Mouse (Mus musculus) limb, embryonic 13.5 days (tissue): Measurements from ENCODE around the gene Cxadr. TPM values are rescaled to one million over a fixed set of nuclear protein-coding genes. Genes with fewer than 3 reads are reported as not detected.
A peak's percentile ranks its signal among the peaks of the same experiment; 100 is the strongest.

Experiments
- ATAC-seq: fragments of 200-750 bp; cut with Nextera tagmentation; 2 replicates; pipeline ENCODE4 v1.8.0; 2017; ENCODE audit warnings: low read depth, moderate number of reproducible peaks, moderate TSS enrichment; ENCODE audit not compliant: low FRiP score
- H3K27ac ChIP-seq: fragments of 300-500 bp; sonication (generic); 2 replicates; pipeline ENCODE4 v1.5.1; 2015; ENCODE audit warnings: inconsistent platforms, mild to moderate bottlenecking, moderate library complexity
- H3K27me3 ChIP-seq: fragments of 300-500 bp; sonication (generic); 2 replicates; pipeline ENCODE4 v1.6.1; 2015; ENCODE audit warnings: mild to moderate bottlenecking, inconsistent platforms
- H3K36me3 ChIP-seq: fragments of 300-500 bp; sonication (generic); 2 replicates; pipeline ENCODE4 v1.6.1; 2015; ENCODE audit warnings: inconsistent platforms, mild to moderate bottlenecking, moderate library complexity
- H3K4me1 ChIP-seq: fragments of 300-500 bp; sonication (generic); 2 replicates; pipeline ENCODE4 v1.6.1; 2015; ENCODE audit warnings: inconsistent platforms
- H3K4me2 ChIP-seq: fragments of 300-500 bp; sonication (generic); replicated peaks from 2 replicates; pipeline ENCODE4 v1.6.1; 2015; ENCODE audit warnings: inconsistent platforms, mild to moderate bottlenecking, moderate library complexity
- H3K4me3 ChIP-seq: fragments of 300-500 bp; sonication (generic); 2 replicates; pipeline ENCODE4 v1.5.1; 2015; ENCODE audit warnings: moderate library complexity, mild to moderate bottlenecking, inconsistent platforms
- H3K9ac ChIP-seq: fragments of 300-500 bp; sonication (generic); 2 replicates; pipeline ENCODE4 v1.6.1; 2015; ENCODE audit warnings: mild to moderate bottlenecking, inconsistent platforms
- H3K9me3 ChIP-seq: fragments of 300-500 bp; sonication (generic); 2 replicates; pipeline ENCODE4 v1.6.1; 2016; ENCODE audit warnings: inconsistent platforms
- WGBS: fragments of 180-500 bp; shearing (Covaris S2); methylation state at CpG from one replicate; pipeline ENCODE4 v1.1.7; 2015; 5-methylcytosine and 5-hydroxymethylcytosine counted together
- polyA plus RNA-seq: library from polyadenylated mRNA; unstranded; fragments of >200 nt; fragmentation: Nextera tagmentation; extraction: Ambion mirVana; gene quantifications from 2 replicates; pipeline ENCODE4 v1.2.1, GENCODE M21; 2015

Cxadr gene
- polyA plus RNA-seq, 1 experiment from 2014 or later = 25.6 TPM

- peaks cover 19% of the 10 kb centered on the region for H3K4me1 ChIP-seq
- ATAC-seq = peak; percentile 60
Observed at GRCm38 (mm10) chr16:78375821-78376691, 74.8 kb downstream of the Cxadr start.

GRCm38 (mm10) chr16:78376745-78377570 is 75.7 kb downstream of the Cxadr start, which contains the start of gene Btg3:
Btg3 (minus strand) TSS chr16:78377192.
- no peaks in the 10 kb centered on the region for H3K27me3 ChIP-seq
- peak within 1 kb of the TSS; percentile 76 for H3K4me2 ChIP-seq
- H3K4me3 ChIP-seq = peak within 1 kb of the TSS; percentile 92
- no peaks in the 10 kb centered on the region for H3K9me3 ChIP-seq
- peaks cover 19% of the 10 kb centered on the region for H3K4me1 ChIP-seq
- 5% methylated on average over 33 of the region's 57 CpGs for WGBS
- ATAC-seq = peak; percentile 97
- peak within 1 kb of the TSS; percentile 81 for H3K27ac ChIP-seq
- H3K9ac ChIP-seq = peak within 1 kb of the TSS; percentile 95
- peaks cover 10% of the 10 kb centered on the region for H3K36me3 ChIP-seq

More at GRCm38 (mm10) chr16:78375821-78376691, 74.8 kb downstream of the Cxadr start:
- H3K4me3 ChIP-seq = peak overlapping the region; percentile 92
- H3K4me2 ChIP-seq = peak overlapping the region; percentile 76
- H3K36me3 ChIP-seq = peaks cover 11% of the 10 kb centered on the region
- WGBS = under 1% methylated on average over 85 of the region's 100 CpGs
- peak overlapping the region; percentile 95 for H3K9ac ChIP-seq
- H3K27me3 ChIP-seq = no peaks in the 10 kb centered on the region
- no peaks in the 10 kb centered on the region for H3K9me3 ChIP-seq
- H3K27ac ChIP-seq = peak overlapping the region; percentile 81

- ATAC-seq = no peak
- Histone ChIP-seq H3K4me3 (no peak overlapping the region), H3K27ac (no peak overlapping the region), H3K9me3 (no peaks in the 10 kb centered on the region), H3K4me2 (no peak overlapping the region), H3K27me3 (no peaks in the 10 kb centered on the region), H3K36me3 (no peaks in the 10 kb centered on the region), H3K9ac (no peak overlapping the region), H3K4me1 (peaks cover 19% of the 10 kb centered on the region)
- 92% methylated on average over 5 of the region's 5 CpGs for WGBS
Observed at GRCm38 (mm10) chr16:78378493-78378892, 77.2 kb downstream of the Cxadr start.

GRCm38 (mm10) chr16:78389122-78389521 is 87.8 kb downstream of the Cxadr start:
- no peak overlapping the region for H3K4me2 ChIP-seq
- H3K27ac ChIP-seq = no peak overlapping the region
- H3K36me3 ChIP-seq = no peaks in the 10 kb centered on the region
- no peaks in the 10 kb centered on the region for H3K4me1 ChIP-seq
- 64% methylated on average over 4 of the region's 4 CpGs for WGBS
- H3K27me3 ChIP-seq = no peaks in the 10 kb centered on the region
- no peak overlapping the region for H3K9ac ChIP-seq
- H3K9me3 ChIP-seq = no peaks in the 10 kb centered on the region
- no peak overlapping the region for H3K4me3 ChIP-seq
- no peak for ATAC-seq

- ATAC-seq = no peak
- H3K27me3 ChIP-seq = no peaks in the 10 kb centered on the region
- 74% methylated on average over 3 of the region's 3 CpGs for WGBS
Observed at GRCm38 (mm10) chr16:78389986-78390385, 88.7 kb downstream of the Cxadr start.

GRCm38 (mm10) chr16:78391354-78391753 is 90.1 kb downstream of the Cxadr start:
- Histone ChIP-seq H3K4me1 (no peaks in the 10 kb centered on the region), H3K9me3 (no peaks in the 10 kb centered on the region), H3K27ac (no peak overlapping the region), H3K4me2 (no peak overlapping the region), H3K27me3 (no peaks in the 10 kb centered on the region), H3K36me3 (no peaks in the 10 kb centered on the region), H3K9ac (no peak overlapping the region), H3K4me3 (no peak overlapping the region)
- ATAC-seq = no peak
- WGBS = 68% methylated on average over 2 of the region's 2 CpGs

More at GRCm38 (mm10) chr16:78389986-78390385, 88.7 kb downstream of the Cxadr start:
- no peaks in the 10 kb centered on the region for H3K36me3 ChIP-seq
- H3K4me3 ChIP-seq = no peak overlapping the region
- no peak overlapping the region for H3K4me2 ChIP-seq
- H3K4me1 ChIP-seq = no peaks in the 10 kb centered on the region
- no peak overlapping the region for H3K27ac ChIP-seq
- H3K9me3 ChIP-seq = no peaks in the 10 kb centered on the region
- H3K9ac ChIP-seq = no peak overlapping the region

GRCm38 (mm10) chr16:78398734-78399133 is 97.4 kb downstream of the Cxadr start:
- Histone ChIP-seq H3K27me3 (no peaks in the 10 kb centered on the region), H3K4me1 (0 out of 2 replicates have a peak, but pooled peaks cover 3% of the 10 kb centered on the region), H3K4me3 (no peak overlapping the region), H3K9me3 (no peaks in the 10 kb centered on the region), H3K27ac (no peak overlapping the region), H3K9ac (no peak overlapping the region), H3K36me3 (no peaks in the 10 kb centered on the region), H3K4me2 (no peak overlapping the region)
- WGBS = 69% methylated on average over 6 of the region's 6 CpGs
- ATAC-seq = no peak

- no peak for ATAC-seq
- H3K4me1 ChIP-seq = 0 out of 2 replicates have a peak, but pooled peaks cover 3% of the 10 kb centered on the region
Observed at GRCm38 (mm10) chr16:78399423-78399822, 98.1 kb downstream of the Cxadr start.

GRCm38 (mm10) chr16:78402316-78402715 is 101.0 kb downstream of the Cxadr start:
- H3K36me3 ChIP-seq = no peaks in the 10 kb centered on the region
- no peaks in the 10 kb centered on the region for H3K4me1 ChIP-seq
- H3K4me2 ChIP-seq = no peak overlapping the region
- H3K9ac ChIP-seq = no peak overlapping the region
- H3K27ac ChIP-seq = no peak overlapping the region
- WGBS = 48% methylated on average over 2 of the region's 2 CpGs
- no peaks in the 10 kb centered on the region for H3K27me3 ChIP-seq
- no peak for ATAC-seq
- no peak overlapping the region for H3K4me3 ChIP-seq
- no peaks in the 10 kb centered on the region for H3K9me3 ChIP-seq

More at GRCm38 (mm10) chr16:78399423-78399822, 98.1 kb downstream of the Cxadr start:
- H3K36me3 ChIP-seq = no peaks in the 10 kb centered on the region
- H3K9ac ChIP-seq = no peak overlapping the region
- WGBS = 86% methylated on average over 3 of the region's 3 CpGs
- H3K4me2 ChIP-seq = no peak overlapping the region
- H3K4me3 ChIP-seq = no peak overlapping the region
- H3K27me3 ChIP-seq = no peaks in the 10 kb centered on the region
- no peaks in the 10 kb centered on the region for H3K9me3 ChIP-seq
- H3K27ac ChIP-seq = no peak overlapping the region

- Histone ChIP-seq H3K27me3 (no peaks in the 10 kb centered on the region), H3K9me3 (no peaks in the 10 kb centered on the region), H3K27ac (no peak overlapping the region), H3K36me3 (no peaks in the 10 kb centered on the region), H3K4me3 (no peak overlapping the region), H3K4me1 (no peaks in the 10 kb centered on the region), H3K4me2 (no peak overlapping the region), H3K9ac (no peak overlapping the region)
- WGBS = 81% methylated on average over 2 of the region's 2 CpGs
- ATAC-seq = no peak
Observed at GRCm38 (mm10) chr16:78406657-78407056, 105.4 kb downstream of the Cxadr start.

GRCm38 (mm10) chr16:78407855-78408254 is 106.6 kb downstream of the Cxadr start:
- no peak overlapping the region for H3K4me2 ChIP-seq
- WGBS = 90% methylated on average over 6 of the region's 6 CpGs

More at GRCm38 (mm10) chr16:78407855-78408254, 106.6 kb downstream of the Cxadr start:
- no peak overlapping the region for H3K9ac ChIP-seq
- H3K36me3 ChIP-seq = no peaks in the 10 kb centered on the region
- H3K4me3 ChIP-seq = no peak overlapping the region
- no peaks in the 10 kb centered on the region for H3K9me3 ChIP-seq
- H3K27me3 ChIP-seq = no peaks in the 10 kb centered on the region
- ATAC-seq = no peak
- H3K4me1 ChIP-seq = 0 out of 2 replicates have a peak, but pooled peaks cover 6% of the 10 kb centered on the region
- H3K27ac ChIP-seq = no peak overlapping the region
